Mouse (Mus musculus) ES-E14 (cell line): ENCODE measurements around the gene Rasl11b.

Source experiments
- CHD2 ChIP-seq: IDR thresholded peaks from 2 replicates; pipeline ENCODE4 v1.6.1; 2014; ENCODE audit warnings: mild to moderate bottlenecking, low read depth, low read length, inconsistent platforms
- HCFC1 ChIP-seq: IDR thresholded peaks from 2 replicates; pipeline ENCODE4 v1.6.1; 2012; ENCODE audit warnings: low read length, inconsistent platforms, borderline replicate concordance; ENCODE audit not compliant: insufficient read depth
- MAFK ChIP-seq: IDR thresholded peaks from 2 replicates; pipeline ENCODE4 v1.6.1; 2014; ENCODE audit warnings: mild to moderate bottlenecking, low read depth, low read length, inconsistent platforms; ENCODE audit not compliant: insufficient read depth
- ZC3H11A ChIP-seq: IDR thresholded peaks from 2 replicates; pipeline ENCODE4 v1.6.1; 2012; ENCODE audit warnings: low read depth, mild to moderate bottlenecking, inconsistent platforms, low read length, borderline replicate concordance
- ZNF384 ChIP-seq: IDR thresholded peaks from 2 replicates; pipeline ENCODE4 v1.6.1; 2012; ENCODE audit warnings: low read depth, low read length, inconsistent platforms

- TF ChIP-seq HCFC1 (no peak), MAFK (no peak), ZC3H11A (no peak), ZNF384 (no peak), CHD2 (no peak)
Measured at GRCm38 (mm10) chr5:74171768-74172167, 23.3 kb upstream of the Rasl11b start.
